Mouse (Mus musculus): ENCODE results near the gene Tnfsf13b.

GRCm38 (mm10) chr8:10031177-10031576 lies 24.9 kb downstream of the Tnfsf13b start:
- TF ChIP-seq POLR2A (IDR thresholded peaks at IDR 0.05; ENCODE audit: insufficient read depth, low read depth, low read length) (no peak), EP300 (IDR thresholded peaks at IDR 0.05; ENCODE audit: insufficient read depth, low read depth, low read length) (no peak)

Measured in heart, adult 2 months (tissue).